Mouse (Mus musculus): ENCODE measurements around the gene Hapln1. TPM values are rescaled to one million over a fixed set of nuclear protein-coding genes. Genes with fewer than 3 reads are reported as not detected.

The Hapln1 gene
- polyA plus RNA-seq, 1 experiment from 2014 or later: 17.9 TPM

DNA sequence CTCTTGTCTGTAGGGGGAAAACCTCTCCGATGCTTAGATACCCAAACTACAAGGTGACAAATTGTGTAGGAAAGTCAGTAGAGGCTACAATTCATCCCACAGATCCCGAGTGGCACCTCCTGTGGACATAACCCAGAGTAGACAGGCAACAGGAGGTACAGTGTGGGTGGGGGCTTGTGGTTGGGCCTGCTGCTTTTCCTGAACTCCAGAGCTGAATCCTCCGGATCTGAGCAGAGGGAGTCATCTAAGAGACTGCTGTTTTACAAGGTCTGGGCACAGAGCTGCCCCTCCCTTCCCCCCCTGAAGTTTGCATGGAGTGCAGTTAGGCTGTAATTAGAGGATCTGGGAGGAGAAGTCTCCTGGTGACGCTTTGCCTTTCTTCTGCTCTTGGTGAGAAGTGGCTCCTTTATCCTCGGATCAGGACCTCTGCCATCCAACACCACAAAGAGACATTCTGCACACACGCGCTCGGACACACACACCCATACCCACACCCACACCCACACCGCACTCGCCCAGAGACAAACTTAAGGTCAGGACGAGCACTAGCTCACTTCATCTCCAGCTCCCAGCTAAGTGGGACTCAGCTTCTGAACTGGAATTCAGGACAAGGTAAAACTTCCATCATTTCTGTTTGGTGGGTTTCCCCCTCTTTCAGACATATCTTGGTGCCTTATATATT, 846 bp downstream of the Hapln1 start:
- ATAC-seq (ENCODE audit: low FRiP score) (0 out of 2 replicates have a peak, but pooled peaks have one; percentile 12), DNase-seq (ENCODE audit: low spot score, missing footprints) (peak; percentile 87)
- peaks cover 3% of the 10 kb centered on the region for H3K4me1 ChIP-seq (ENCODE audit: control insufficient read depth, insufficient read depth, low read length)
- WGBS: 38% methylated on average over 11 of the region's 11 CpGs
- H3K9ac ChIP-seq (ENCODE audit: low read length): no peak overlapping the region
- no peaks in the 10 kb centered on the region for H3K9me3 ChIP-seq (ENCODE audit: control insufficient read depth, low read length)
- no peak overlapping the region for H3K4me3 ChIP-seq (ENCODE audit: low read depth, low read length)
- H3K27ac ChIP-seq (ENCODE audit: low read depth, low read length): no peak overlapping the region; the same call in 1 of the 2 replicates
- no peaks in the 10 kb centered on the region for H3K27me3 ChIP-seq (ENCODE audit: control insufficient read depth, insufficient read depth, low read length)
- H3K36me3 ChIP-seq (ENCODE audit: control insufficient read depth, insufficient read depth, low read length): no peaks in the 10 kb centered on the region
- no peak overlapping the region for H3K4me2 ChIP-seq

DNA sequence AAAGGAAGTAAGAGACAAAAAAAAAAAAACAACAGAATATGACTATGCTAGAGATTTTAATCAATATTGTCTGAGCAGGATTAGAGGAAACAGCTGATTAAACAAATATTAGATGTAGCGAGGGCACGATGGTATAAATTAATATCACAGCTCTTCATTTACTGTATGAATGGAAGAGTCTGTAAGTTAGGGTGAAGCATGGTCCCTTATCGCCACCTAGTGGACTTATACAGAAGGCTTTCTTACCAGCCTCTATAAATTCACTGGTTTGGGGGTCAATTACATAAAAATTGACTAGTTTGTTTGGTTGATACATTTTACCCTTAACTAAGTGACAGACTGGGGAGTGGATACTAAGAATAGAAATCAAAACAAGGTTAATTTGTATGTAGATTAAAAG, 3.4 kb downstream of the Hapln1 start:
- Histone ChIP-seq H3K4me1 (ENCODE audit: control insufficient read depth, insufficient read depth, low read length) (peaks cover 3% of the 10 kb centered on the region), H3K27me3 (ENCODE audit: control insufficient read depth, insufficient read depth, low read length) (no peaks in the 10 kb centered on the region), H3K4me3 (ENCODE audit: low read depth, low read length) (no peak overlapping the region), H3K36me3 (ENCODE audit: control insufficient read depth, insufficient read depth, low read length) (no peaks in the 10 kb centered on the region), H3K4me2 (no peak overlapping the region), H3K27ac (ENCODE audit: low read depth, low read length) (no peak overlapping the region), H3K9me3 (ENCODE audit: control insufficient read depth, low read length) (no peaks in the 10 kb centered on the region), H3K9ac (ENCODE audit: low read length) (no peak overlapping the region)
- 4% methylated on average over 3 of the region's 3 CpGs for WGBS
- DNase-seq (ENCODE audit: low spot score, missing footprints) (peak; percentile 90), ATAC-seq (ENCODE audit: low FRiP score) (peak; percentile 26; the same call in 1 of the 2 replicates)

DNA sequence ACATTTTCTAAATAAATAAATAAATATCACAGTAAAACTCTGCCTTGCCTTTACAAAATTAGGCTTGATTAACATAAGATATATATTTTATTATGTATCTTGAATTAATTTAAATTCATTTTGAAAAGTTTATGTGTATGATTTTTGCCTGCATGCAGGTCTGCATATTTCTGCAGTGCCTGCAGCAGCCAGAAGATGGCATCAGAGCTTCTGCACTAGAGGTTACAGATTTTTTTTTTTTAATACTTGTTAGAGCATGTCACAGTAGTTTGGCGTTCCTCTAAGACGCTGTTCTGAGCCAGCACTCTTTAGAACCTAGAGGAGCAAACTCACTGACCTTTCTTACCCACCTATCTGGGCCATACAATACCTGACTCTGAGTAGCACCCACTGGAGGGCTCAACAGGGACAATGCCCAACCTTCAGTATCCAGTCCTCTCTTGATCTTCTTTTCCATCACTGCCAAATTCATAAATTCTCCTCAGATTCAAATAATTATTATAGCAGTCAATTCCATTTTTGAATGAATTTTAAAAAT, 8.7 kb downstream of the Hapln1 start:
- Histone ChIP-seq H3K9me3 (ENCODE audit: control insufficient read depth, low read length) (no peaks in the 10 kb centered on the region), H3K9ac (ENCODE audit: low read length) (no peak overlapping the region), H3K27ac (ENCODE audit: low read depth, low read length) (no peak overlapping the region), H3K36me3 (ENCODE audit: control insufficient read depth, insufficient read depth, low read length) (no peaks in the 10 kb centered on the region), H3K4me3 (ENCODE audit: low read depth, low read length) (no peak overlapping the region), H3K27me3 (ENCODE audit: control insufficient read depth, insufficient read depth, low read length) (no peaks in the 10 kb centered on the region), H3K4me1 (ENCODE audit: control insufficient read depth, insufficient read depth, low read length) (no peaks in the 10 kb centered on the region), H3K4me2 (no peak overlapping the region)
- DNase-seq (ENCODE audit: low spot score, missing footprints) (no peak), ATAC-seq (ENCODE audit: low FRiP score) (peak; percentile 50; the same call in 1 of the 2 replicates)
- 32% methylated on average over 2 of the region's 2 CpGs for WGBS

DNA sequence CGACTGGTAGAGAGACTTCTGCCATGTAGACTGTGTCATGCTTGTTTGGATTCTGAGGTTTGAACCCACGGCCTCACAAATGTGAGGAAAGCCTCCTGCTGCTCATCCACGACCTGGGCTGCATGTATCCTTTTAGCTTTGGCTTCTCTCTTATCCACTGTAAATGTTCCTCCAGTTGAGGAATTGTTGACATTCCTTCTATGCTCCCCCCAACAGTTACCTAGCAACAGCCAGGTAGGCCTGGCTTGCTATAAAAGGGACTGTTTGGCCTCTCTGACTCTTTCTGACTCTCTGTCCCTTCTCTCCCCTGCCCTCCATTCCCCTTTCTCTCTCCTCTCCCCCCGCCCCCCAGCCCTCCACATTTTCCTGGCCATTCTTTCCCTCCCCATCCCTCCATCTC, 9.9 kb downstream of the Hapln1 start:
- no peak overlapping the region for H3K9ac ChIP-seq (ENCODE audit: low read length)
- no peaks in the 10 kb centered on the region for H3K9me3 ChIP-seq (ENCODE audit: control insufficient read depth, low read length)
- no peak overlapping the region for H3K27ac ChIP-seq (ENCODE audit: low read depth, low read length)
- H3K4me2 ChIP-seq: no peak overlapping the region
- no peaks in the 10 kb centered on the region for H3K27me3 ChIP-seq (ENCODE audit: control insufficient read depth, insufficient read depth, low read length)
- H3K36me3 ChIP-seq (ENCODE audit: control insufficient read depth, insufficient read depth, low read length): no peaks in the 10 kb centered on the region
- WGBS: 55% methylated on average over 4 of the region's 4 CpGs
- H3K4me3 ChIP-seq (ENCODE audit: low read depth, low read length): no peak overlapping the region
- DNase-seq (ENCODE audit: low spot score, missing footprints): no peak
- no peak for ATAC-seq (ENCODE audit: low FRiP score)
- H3K4me1 ChIP-seq (ENCODE audit: control insufficient read depth, insufficient read depth, low read length): no peaks in the 10 kb centered on the region

DNA sequence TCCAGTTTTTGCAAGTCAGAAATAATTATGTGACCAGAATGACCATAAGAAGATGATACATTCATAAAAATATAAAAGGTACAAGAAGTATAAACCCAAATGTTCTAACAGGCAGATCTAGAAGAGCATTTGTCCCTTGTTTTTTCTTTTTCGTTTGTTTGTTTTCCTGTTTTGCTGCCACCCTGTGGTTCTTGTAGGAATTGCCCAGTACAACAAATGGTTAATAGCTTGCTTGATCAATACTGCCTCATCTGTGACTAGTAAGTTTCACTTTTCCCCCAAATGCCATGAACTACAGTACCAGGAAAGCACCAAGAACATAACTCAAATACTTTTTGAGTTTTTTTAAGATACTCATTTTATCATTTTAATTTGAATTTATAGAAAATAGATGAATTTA, 11.9 kb downstream of the Hapln1 start:
- DNase-seq (ENCODE audit: low spot score, missing footprints): no peak
- no peak overlapping the region for H3K4me3 ChIP-seq (ENCODE audit: low read depth, low read length)
- no peak overlapping the region for H3K9ac ChIP-seq (ENCODE audit: low read length)
- WGBS: 16% methylated on average over 1 of the region's 1 CpGs
- no peaks in the 10 kb centered on the region for H3K9me3 ChIP-seq (ENCODE audit: control insufficient read depth, low read length)
- no peak overlapping the region for H3K4me2 ChIP-seq
- H3K27me3 ChIP-seq (ENCODE audit: control insufficient read depth, insufficient read depth, low read length): no peaks in the 10 kb centered on the region
- no peaks in the 10 kb centered on the region for H3K36me3 ChIP-seq (ENCODE audit: control insufficient read depth, insufficient read depth, low read length)
- H3K4me1 ChIP-seq (ENCODE audit: control insufficient read depth, insufficient read depth, low read length): no peaks in the 10 kb centered on the region
- no peak for ATAC-seq (ENCODE audit: low FRiP score)
- H3K27ac ChIP-seq (ENCODE audit: low read depth, low read length): no peak overlapping the region

DNA sequence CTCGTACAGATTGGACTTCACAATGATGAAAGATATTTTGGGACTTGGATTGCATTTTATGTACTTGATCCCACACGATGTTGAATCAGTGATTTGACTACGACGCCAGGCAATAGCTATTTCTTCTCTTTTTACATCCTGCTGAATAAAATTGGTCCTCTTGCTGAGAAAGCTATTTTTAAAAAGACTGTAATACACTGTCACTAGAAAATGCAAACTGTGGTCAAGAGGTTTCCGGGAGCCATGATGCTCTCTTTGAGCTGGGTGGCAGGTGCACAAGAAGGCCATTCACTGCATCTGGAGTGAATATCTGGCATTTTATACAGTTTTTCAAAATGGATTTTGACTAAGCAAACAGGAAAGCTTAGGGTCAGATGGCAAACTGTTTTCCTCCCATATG, 24.9 kb downstream of the Hapln1 start:
- Histone ChIP-seq H3K27me3 (ENCODE audit: control insufficient read depth, insufficient read depth, low read length) (no peaks in the 10 kb centered on the region), H3K9ac (ENCODE audit: low read length) (no peak overlapping the region), H3K27ac (ENCODE audit: low read depth, low read length) (no peak overlapping the region), H3K9me3 (ENCODE audit: control insufficient read depth, low read length) (no peaks in the 10 kb centered on the region), H3K4me2 (no peak overlapping the region), H3K4me1 (ENCODE audit: control insufficient read depth, insufficient read depth, low read length) (no peaks in the 10 kb centered on the region), H3K4me3 (ENCODE audit: low read depth, low read length) (no peak overlapping the region), H3K36me3 (ENCODE audit: control insufficient read depth, insufficient read depth, low read length) (no peaks in the 10 kb centered on the region)
- DNase-seq (ENCODE audit: low spot score, missing footprints) (no peak), ATAC-seq (ENCODE audit: low FRiP score) (no peak)
- WGBS: 91% methylated on average over 5 of the region's 5 CpGs

DNA sequence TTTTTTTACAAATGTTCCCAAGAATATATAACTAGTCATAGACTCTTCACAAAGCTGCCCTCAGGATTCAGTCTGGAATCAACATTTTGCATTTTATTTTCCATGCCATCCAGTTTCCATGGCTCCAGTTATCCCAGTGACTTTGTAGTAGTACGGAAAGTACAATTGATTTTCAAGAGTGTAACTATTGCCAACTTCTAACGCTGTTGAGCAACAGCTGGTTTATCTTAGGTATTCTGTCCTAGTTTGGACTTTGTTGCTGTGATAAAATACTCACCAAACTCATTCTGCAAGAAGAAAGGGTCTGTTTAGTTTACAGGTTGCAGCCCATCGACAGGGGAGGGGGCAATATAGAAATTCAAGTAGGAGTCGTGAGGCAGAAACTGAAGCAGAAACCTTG, 26.7 kb downstream of the Hapln1 start:
- WGBS: 91% methylated on average over 4 of the region's 4 CpGs

DNA sequence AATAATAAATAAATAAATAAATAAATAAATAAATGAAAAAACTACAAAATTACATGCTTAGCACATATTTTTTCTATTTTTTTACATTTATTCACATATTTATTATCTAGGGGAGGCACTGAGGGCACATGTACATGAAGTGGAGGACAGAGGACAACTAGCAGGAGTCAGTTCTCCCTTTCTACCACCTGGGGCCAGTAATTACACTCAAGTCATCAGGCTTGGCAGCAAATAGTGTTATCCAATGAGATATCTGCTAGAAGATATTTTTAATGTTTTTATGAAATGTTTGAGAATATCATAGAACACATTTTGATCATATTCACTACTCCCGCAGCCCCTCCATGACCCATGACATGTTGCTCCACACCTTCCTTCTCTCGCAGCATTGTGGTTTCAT, 39.5 kb downstream of the Hapln1 start:
- H3K4me1 ChIP-seq (ENCODE audit: control insufficient read depth, insufficient read depth, low read length): no peaks in the 10 kb centered on the region
- 89% methylated on average over 2 of the region's 2 CpGs for WGBS
- no peak overlapping the region for H3K27ac ChIP-seq (ENCODE audit: low read depth, low read length)
- ATAC-seq (ENCODE audit: low FRiP score): no peak
- DNase-seq (ENCODE audit: low spot score, missing footprints): no peak
- no peaks in the 10 kb centered on the region for H3K9me3 ChIP-seq (ENCODE audit: control insufficient read depth, low read length)
- H3K9ac ChIP-seq (ENCODE audit: low read length): no peak overlapping the region
- H3K27me3 ChIP-seq (ENCODE audit: control insufficient read depth, insufficient read depth, low read length): no peaks in the 10 kb centered on the region
- no peaks in the 10 kb centered on the region for H3K36me3 ChIP-seq (ENCODE audit: control insufficient read depth, insufficient read depth, low read length)
- no peak overlapping the region for H3K4me2 ChIP-seq
- H3K4me3 ChIP-seq (ENCODE audit: low read depth, low read length): no peak overlapping the region

More for the DNA sequence above, 26.7 kb downstream of the Hapln1 start:
- no peaks in the 10 kb centered on the region for H3K27me3 ChIP-seq (ENCODE audit: control insufficient read depth, insufficient read depth, low read length)
- no peaks in the 10 kb centered on the region for H3K36me3 ChIP-seq (ENCODE audit: control insufficient read depth, insufficient read depth, low read length)
- no peak overlapping the region for H3K27ac ChIP-seq (ENCODE audit: low read depth, low read length)
- no peaks in the 10 kb centered on the region for H3K9me3 ChIP-seq (ENCODE audit: control insufficient read depth, low read length)
- no peak for DNase-seq (ENCODE audit: low spot score, missing footprints)
- H3K4me1 ChIP-seq (ENCODE audit: control insufficient read depth, insufficient read depth, low read length): no peaks in the 10 kb centered on the region
- no peak for ATAC-seq (ENCODE audit: low FRiP score)
- H3K4me2 ChIP-seq: no peak overlapping the region
- H3K4me3 ChIP-seq (ENCODE audit: low read depth, low read length): no peak overlapping the region
- H3K9ac ChIP-seq (ENCODE audit: low read length): no peak overlapping the region

DNA sequence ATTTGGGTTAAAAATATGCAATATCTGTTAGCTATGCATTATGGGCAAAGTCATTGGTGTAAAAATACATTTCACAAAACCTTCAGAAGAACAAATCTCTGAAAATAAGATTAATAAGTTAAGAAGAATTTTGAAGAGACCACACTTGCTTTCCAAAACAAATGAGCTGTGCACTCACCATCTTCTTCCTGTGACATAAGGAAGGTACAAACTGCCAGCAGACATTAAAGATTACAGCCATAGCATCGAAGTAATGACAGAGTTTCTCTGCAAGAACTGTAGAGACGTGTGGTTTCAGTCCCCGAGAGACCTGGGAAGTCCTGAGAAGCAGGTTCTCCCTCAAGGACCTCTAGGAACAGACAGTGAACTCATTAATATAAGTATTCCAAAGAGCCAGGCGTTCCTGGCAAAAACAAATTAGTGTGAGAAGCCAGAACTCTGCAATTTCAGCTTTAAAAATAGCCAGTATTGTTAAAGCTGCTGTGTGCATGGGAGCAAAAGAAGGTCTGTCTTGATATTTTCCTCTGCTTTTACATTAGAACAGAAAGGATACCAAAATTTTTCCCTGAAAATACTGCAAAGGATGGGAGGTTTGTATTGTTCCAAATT, 43.6 kb downstream of the Hapln1 start:
- WGBS: 86% methylated on average over 4 of the region's 4 CpGs
- DNase-seq (ENCODE audit: low spot score, missing footprints) (no peak), ATAC-seq (ENCODE audit: low FRiP score) (no peak)
- Histone ChIP-seq H3K4me3 (ENCODE audit: low read depth, low read length) (no peak overlapping the region), H3K4me2 (no peak overlapping the region), H3K27ac (ENCODE audit: low read depth, low read length) (no peak overlapping the region), H3K27me3 (ENCODE audit: control insufficient read depth, insufficient read depth, low read length) (no peaks in the 10 kb centered on the region), H3K9ac (ENCODE audit: low read length) (no peak overlapping the region), H3K9me3 (ENCODE audit: control insufficient read depth, low read length) (no peaks in the 10 kb centered on the region), H3K36me3 (ENCODE audit: control insufficient read depth, insufficient read depth, low read length) (no peaks in the 10 kb centered on the region), H3K4me1 (ENCODE audit: control insufficient read depth, insufficient read depth, low read length) (no peaks in the 10 kb centered on the region)
